Mouse (Mus musculus) stomach, embryonic 15.5 days (tissue): ENCODE results near the gene Aif1. TPM values are rescaled to one million over a fixed set of nuclear protein-coding genes. Genes with fewer than 3 reads are reported as not detected.

Experiments
- ATAC-seq: fragments of 200-750 bp; cut with Nextera tagmentation; 2 replicates; pipeline ENCODE4 v1.8.0; 2017; ENCODE audit warnings: low read depth, moderate number of reproducible peaks, moderate TSS enrichment; ENCODE audit not compliant: insufficient read depth, low FRiP score
- H3K27ac ChIP-seq: fragments of 300-500 bp; sonication (generic); 2 replicates; pipeline ENCODE4 v1.5.1; 2015; ENCODE audit warnings: mild to moderate bottlenecking, inconsistent platforms
- H3K27me3 ChIP-seq: fragments of 300-500 bp; sonication (generic); replicated peaks from 2 replicates; pipeline ENCODE4 v1.6.1; 2015; ENCODE audit warnings: inconsistent platforms
- H3K36me3 ChIP-seq: fragments of 300-500 bp; sonication (generic); 2 replicates; pipeline ENCODE4 v1.6.1; 2015; ENCODE audit warnings: inconsistent platforms
- H3K4me1 ChIP-seq: fragments of 300-500 bp; sonication (generic); 2 replicates; pipeline ENCODE4 v1.6.1; 2015; ENCODE audit warnings: inconsistent platforms
- H3K4me2 ChIP-seq: fragments of 300-500 bp; sonication (generic); 2 replicates; pipeline ENCODE4 v1.6.1; 2015; ENCODE audit warnings: mild to moderate bottlenecking, inconsistent platforms
- H3K4me3 ChIP-seq: fragments of 300-500 bp; sonication (generic); replicated peaks from 2 replicates; pipeline ENCODE4 v1.5.1; 2015; ENCODE audit warnings: inconsistent platforms
- H3K9ac ChIP-seq: fragments of 300-500 bp; sonication (generic); 2 replicates; pipeline ENCODE4 v1.6.1; 2015; ENCODE audit warnings: inconsistent platforms
- H3K9me3 ChIP-seq: fragments of 300-500 bp; sonication (generic); 2 replicates; pipeline ENCODE4 v1.6.1; 2016; ENCODE audit warnings: inconsistent platforms
- WGBS: fragments of 180-500 bp; shearing (Covaris S2); methylation state at CpG from one replicate; pipeline ENCODE4 v1.1.7; 2015; 5-methylcytosine and 5-hydroxymethylcytosine counted together
- polyA plus RNA-seq: library from polyadenylated mRNA; unstranded; fragments of >200 nt; fragmentation: Nextera tagmentation; extraction: Ambion mirVana; gene quantifications from 2 replicates; pipeline ENCODE4 v1.2.1, GENCODE M21; 2015

Aif1 gene
- polyA plus RNA-seq, 1 experiment from 2014 or later, result 18.7 TPM

- no peak overlapping the region for H3K4me2 ChIP-seq
- no peak for ATAC-seq
- no peak overlapping the region for H3K27ac ChIP-seq
- peaks cover 95% of the 10 kb centered on the region for H3K36me3 ChIP-seq
- 73% methylated on average over 4 of the region's 4 CpGs for WGBS
- no peaks in the 10 kb centered on the region for H3K4me1 ChIP-seq
- H3K9ac ChIP-seq, result no peak overlapping the region
- H3K9me3 ChIP-seq, result no peaks in the 10 kb centered on the region
- H3K27me3 ChIP-seq, result no peaks in the 10 kb centered on the region
- H3K4me3 ChIP-seq, result no peak overlapping the region
Measured at GRCm38 (mm10) chr17:35153931-35154330, 21.9 kb downstream of the Aif1 start.

GRCm38 (mm10) chr17:35153077-35153476 is 22.8 kb downstream of the Aif1 start:
- WGBS, result 90% methylated on average over 9 of the region's 9 CpGs
- Histone ChIP-seq H3K9ac (no peak overlapping the region), H3K4me1 (no peaks in the 10 kb centered on the region), H3K4me3 (no peak overlapping the region), H3K27me3 (no peaks in the 10 kb centered on the region), H3K27ac (no peak overlapping the region), H3K9me3 (no peaks in the 10 kb centered on the region), H3K36me3 (peaks cover 94% of the 10 kb centered on the region), H3K4me2 (no peak overlapping the region)
- no peak for ATAC-seq

GRCm38 (mm10) chr17:35152121-35152520 is 23.7 kb downstream of the Aif1 start:
- no peak overlapping the region for H3K4me2 ChIP-seq
- no peak overlapping the region for H3K4me3 ChIP-seq
- H3K27ac ChIP-seq, result no peak overlapping the region
- no peaks in the 10 kb centered on the region for H3K27me3 ChIP-seq
- peaks cover 90% of the 10 kb centered on the region for H3K36me3 ChIP-seq
- WGBS, result 88% methylated on average over 4 of the region's 4 CpGs
- no peak for ATAC-seq
- H3K9me3 ChIP-seq, result no peaks in the 10 kb centered on the region
- H3K9ac ChIP-seq, result no peak overlapping the region
- no peaks in the 10 kb centered on the region for H3K4me1 ChIP-seq

GRCm38 (mm10) chr17:35147922-35148639 is 27.8 kb downstream of the Aif1 start:
- Histone ChIP-seq H3K4me3 (no peak overlapping the region), H3K27ac (no peak overlapping the region), H3K9me3 (no peaks in the 10 kb centered on the region), H3K4me2 (no peak overlapping the region), H3K27me3 (no peaks in the 10 kb centered on the region), H3K4me1 (no peaks in the 10 kb centered on the region), H3K36me3 (peaks cover 88% of the 10 kb centered on the region), H3K9ac (no peak overlapping the region)
- no peak for ATAC-seq
- 68% methylated on average over 5 of the region's 5 CpGs for WGBS

- H3K27ac ChIP-seq, result no peak overlapping the region
- 59% methylated on average over 3 of the region's 3 CpGs for WGBS
- no peak overlapping the region for H3K9ac ChIP-seq
- H3K4me2 ChIP-seq, result no peak overlapping the region
- H3K4me1 ChIP-seq, result no peaks in the 10 kb centered on the region
- H3K4me3 ChIP-seq, result no peak overlapping the region
- no peaks in the 10 kb centered on the region for H3K27me3 ChIP-seq
- no peaks in the 10 kb centered on the region for H3K9me3 ChIP-seq
- peaks cover 88% of the 10 kb centered on the region for H3K36me3 ChIP-seq
- no peak for ATAC-seq
Measured at GRCm38 (mm10) chr17:35147348-35147747, 28.5 kb downstream of the Aif1 start.

- no peak for ATAC-seq
- Histone ChIP-seq H3K27ac (no peak overlapping the region), H3K9me3 (no peaks in the 10 kb centered on the region), H3K36me3 (peaks cover 89% of the 10 kb centered on the region), H3K9ac (no peak overlapping the region), H3K4me2 (no peak overlapping the region), H3K4me1 (no peaks in the 10 kb centered on the region), H3K4me3 (no peak overlapping the region), H3K27me3 (no peaks in the 10 kb centered on the region)
- WGBS, result 82% methylated on average over 5 of the region's 5 CpGs
Measured at GRCm38 (mm10) chr17:35146139-35146538, 29.7 kb downstream of the Aif1 start.

- peaks cover 83% of the 10 kb centered on the region for H3K36me3 ChIP-seq
- 92% methylated on average over 6 of the region's 6 CpGs for WGBS
- no peak for ATAC-seq
Measured at GRCm38 (mm10) chr17:35141971-35142370, 33.9 kb downstream of the Aif1 start.

GRCm38 (mm10) chr17:35140490-35140996 is 35.3 kb downstream of the Aif1 start:
- Histone ChIP-seq H3K27ac (no peak overlapping the region), H3K9ac (no peak overlapping the region), H3K4me1 (peaks cover 8% of the 10 kb centered on the region; the same call in 1 of the 2 replicates), H3K4me3 (no peak overlapping the region), H3K36me3 (peaks cover 70% of the 10 kb centered on the region), H3K9me3 (no peaks in the 10 kb centered on the region), H3K27me3 (no peaks in the 10 kb centered on the region), H3K4me2 (no peak overlapping the region)
- 75% methylated on average over 16 of the region's 16 CpGs for WGBS
- ATAC-seq, result no peak

More at GRCm38 (mm10) chr17:35141971-35142370, 33.9 kb downstream of the Aif1 start:
- Histone ChIP-seq H3K27me3 (no peaks in the 10 kb centered on the region), H3K4me1 (no peaks in the 10 kb centered on the region), H3K4me3 (no peak overlapping the region), H3K4me2 (no peak overlapping the region), H3K9me3 (no peaks in the 10 kb centered on the region), H3K9ac (no peak overlapping the region), H3K27ac (no peak overlapping the region)

GRCm38 (mm10) chr17:35139269-35139668 is 36.6 kb downstream of the Aif1 start:
- Histone ChIP-seq H3K9me3 (no peaks in the 10 kb centered on the region), H3K4me3 (no peak overlapping the region), H3K4me2 (no peak overlapping the region), H3K27me3 (no peaks in the 10 kb centered on the region), H3K27ac (no peak overlapping the region), H3K36me3 (peaks cover 58% of the 10 kb centered on the region), H3K9ac (no peak overlapping the region), H3K4me1 (peaks cover 8% of the 10 kb centered on the region; the same call in 1 of the 2 replicates)
- WGBS, result 92% methylated on average over 3 of the region's 3 CpGs
- ATAC-seq, result no peak

- no peaks in the 10 kb centered on the region for H3K27me3 ChIP-seq
- WGBS, result under 1% methylated on average over 43 of the region's 43 CpGs
- H3K36me3 ChIP-seq, result peaks cover 26% of the 10 kb centered on the region
- peak overlapping the region; percentile 74 for H3K4me3 ChIP-seq
- H3K4me1 ChIP-seq, result peaks cover 8% of the 10 kb centered on the region; the same call in 1 of the 2 replicates
- no peaks in the 10 kb centered on the region for H3K9me3 ChIP-seq
- peak overlapping the region; percentile 63 for H3K9ac ChIP-seq
- peak overlapping the region; percentile 96 for H3K27ac ChIP-seq
- H3K4me2 ChIP-seq, result peak overlapping the region; percentile 71
- peak; percentile 43 for ATAC-seq
Measured at GRCm38 (mm10) chr17:35135591-35136320, 40.1 kb downstream of the Aif1 start.

GRCm38 (mm10) chr17:35134801-35135590 is 40.9 kb downstream of the Aif1 start, which contains the start of gene Bag6:
Bag6 (plus strand) TSS chr17:35135178.
- Histone ChIP-seq H3K36me3 (peaks cover 22% of the 10 kb centered on the region), H3K27me3 (no peaks in the 10 kb centered on the region), H3K27ac (peak within 1 kb of the TSS; percentile 96), H3K9ac (peak within 1 kb of the TSS; percentile 63), H3K4me2 (peak within 1 kb of the TSS; percentile 71), H3K4me3 (peak within 1 kb of the TSS; percentile 74), H3K4me1 (peaks cover 8% of the 10 kb centered on the region; the same call in 1 of the 2 replicates), H3K9me3 (no peaks in the 10 kb centered on the region)
- under 1% methylated on average over 66 of the region's 66 CpGs for WGBS
- peak; percentile 92 for ATAC-seq
